Mouse (Mus musculus): ENCODE results near the gene Lix1l. TPM values are rescaled to one million over a fixed set of nuclear protein-coding genes. Genes with fewer than 3 reads are reported as not detected.

The Lix1l gene
- polyA plus RNA-seq, 1 experiment from 2014 or later: 6.4 TPM

DNA sequence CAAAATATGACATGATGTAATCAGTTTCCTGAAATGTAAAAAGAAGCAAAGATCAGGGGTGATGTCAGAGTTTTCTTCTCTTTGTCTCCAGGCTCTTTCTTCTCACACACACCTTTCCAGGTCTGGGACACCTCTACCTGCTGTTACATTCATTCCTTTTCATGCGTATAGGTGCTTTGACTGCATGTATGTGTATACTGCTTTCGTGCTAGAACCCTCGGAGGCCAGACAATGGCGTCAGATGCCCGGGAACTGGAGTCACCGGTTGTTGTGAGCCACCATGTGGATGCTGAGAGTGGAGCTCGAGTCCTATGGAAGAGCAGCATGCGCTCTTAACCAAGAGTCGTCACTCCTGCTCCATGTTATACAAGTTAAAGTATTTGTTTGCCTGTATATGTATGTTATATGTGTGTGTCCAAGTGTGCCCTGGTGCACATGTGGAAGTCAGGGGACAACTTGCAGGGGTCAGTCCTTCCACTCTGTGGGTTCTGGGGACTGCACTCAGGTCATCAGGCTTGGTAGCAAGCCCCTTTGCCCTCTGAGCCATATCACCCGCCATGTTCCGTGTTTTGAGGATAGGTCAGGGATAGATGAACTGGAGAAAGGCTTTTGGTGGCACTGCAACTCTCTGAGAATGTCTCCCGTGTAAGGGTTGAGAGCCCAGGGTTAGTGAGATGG is 22.2 kb upstream of the Lix1l start:
- H3K4me2 ChIP-seq: no peak overlapping the region
- 78% methylated on average over 12 of the region's 12 CpGs for WGBS
- no peak overlapping the region for H3K27ac ChIP-seq
- H3K36me3 ChIP-seq: no peaks in the 10 kb centered on the region
- peaks cover 25% of the 10 kb centered on the region for H3K4me1 ChIP-seq
- H3K9ac ChIP-seq: no peak overlapping the region
- H3K27me3 ChIP-seq (replicated peaks): no peaks in the 10 kb centered on the region
- H3K9me3 ChIP-seq: no peaks in the 10 kb centered on the region
- no peak overlapping the region for H3K4me3 ChIP-seq (replicated peaks)
- ATAC-seq (ENCODE audit: insufficient read depth, low FRiP score, low read depth): no peak

DNA sequence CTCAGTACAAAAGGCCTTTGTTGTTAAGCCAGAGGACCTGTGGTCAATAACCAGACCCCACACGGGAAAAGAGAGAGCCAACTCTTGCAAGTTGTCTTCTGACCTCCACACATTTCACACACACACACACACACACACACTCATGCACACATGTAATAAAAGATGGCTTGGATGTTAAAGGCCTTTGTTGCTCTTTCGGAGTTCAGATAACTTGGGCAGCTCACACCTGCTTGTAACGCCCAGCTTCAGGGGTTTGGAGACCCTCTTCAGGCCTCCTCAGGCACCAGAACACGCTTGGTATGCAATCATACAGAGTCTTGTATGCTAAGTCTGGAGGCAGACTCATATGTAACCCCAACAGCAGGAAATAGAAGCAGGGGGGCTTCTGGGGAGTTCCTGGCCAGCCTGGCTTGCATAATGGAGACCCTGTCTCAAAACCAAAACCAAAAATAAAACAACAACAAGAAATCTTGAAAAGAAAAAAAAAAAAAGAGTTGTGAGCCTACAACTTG is 21.7 kb upstream of the Lix1l start:
- H3K27ac ChIP-seq: no peak overlapping the region
- WGBS: 75% methylated on average over 4 of the region's 4 CpGs
- ATAC-seq (ENCODE audit: insufficient read depth, low FRiP score, low read depth): no peak

DNA sequence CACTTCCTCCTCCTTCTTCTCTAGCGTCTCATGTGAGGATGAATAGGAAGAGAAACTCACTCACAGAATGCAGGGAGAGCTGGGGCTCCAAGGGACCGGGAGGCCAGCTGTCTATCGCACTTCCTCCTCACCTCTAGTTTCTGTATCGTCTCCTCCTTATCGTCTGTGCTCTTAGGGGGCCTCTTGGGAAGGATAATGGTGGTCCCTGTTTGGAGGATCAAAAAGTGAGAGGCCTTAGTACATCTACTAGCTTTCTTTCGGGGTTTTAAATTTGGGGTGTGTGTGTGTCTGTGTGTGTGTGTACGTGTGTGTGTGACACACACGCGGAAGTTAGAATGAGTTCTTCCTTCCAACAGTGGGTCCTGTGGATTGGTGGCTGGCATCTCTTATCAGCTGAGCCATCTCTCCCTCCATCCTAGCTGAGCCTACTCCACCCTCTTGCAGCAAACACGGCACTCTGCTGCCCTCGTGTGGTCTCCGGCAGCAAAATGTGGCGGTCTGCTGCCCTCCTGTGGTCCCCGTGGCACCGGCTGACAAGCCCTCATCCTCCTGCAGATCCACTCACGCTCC is 21.0 kb upstream of the Lix1l start:
- Histone ChIP-seq H3K27ac (no peak overlapping the region), H3K9me3 (no peaks in the 10 kb centered on the region), H3K9ac (no peak overlapping the region), H3K4me2 (peak overlapping the region; percentile 53), H3K4me3 (replicated peaks) (0 out of 2 replicates have a peak overlapping the region, but pooled peaks have one; percentile 12), H3K4me1 (peaks cover 25% of the 10 kb centered on the region), H3K36me3 (no peaks in the 10 kb centered on the region), H3K27me3 (replicated peaks) (no peaks in the 10 kb centered on the region)
- ATAC-seq (ENCODE audit: insufficient read depth, low FRiP score, low read depth): peak; percentile 36; the same call in 1 of the 2 replicates
- 12% methylated on average over 16 of the region's 16 CpGs for WGBS

More for the DNA sequence above, 21.7 kb upstream of the Lix1l start:
- no peak overlapping the region for H3K4me3 ChIP-seq (replicated peaks)
- no peaks in the 10 kb centered on the region for H3K36me3 ChIP-seq
- no peaks in the 10 kb centered on the region for H3K27me3 ChIP-seq (replicated peaks)
- H3K9ac ChIP-seq: no peak overlapping the region
- H3K4me2 ChIP-seq: no peak overlapping the region
- H3K9me3 ChIP-seq: no peaks in the 10 kb centered on the region
- peaks cover 25% of the 10 kb centered on the region for H3K4me1 ChIP-seq

DNA sequence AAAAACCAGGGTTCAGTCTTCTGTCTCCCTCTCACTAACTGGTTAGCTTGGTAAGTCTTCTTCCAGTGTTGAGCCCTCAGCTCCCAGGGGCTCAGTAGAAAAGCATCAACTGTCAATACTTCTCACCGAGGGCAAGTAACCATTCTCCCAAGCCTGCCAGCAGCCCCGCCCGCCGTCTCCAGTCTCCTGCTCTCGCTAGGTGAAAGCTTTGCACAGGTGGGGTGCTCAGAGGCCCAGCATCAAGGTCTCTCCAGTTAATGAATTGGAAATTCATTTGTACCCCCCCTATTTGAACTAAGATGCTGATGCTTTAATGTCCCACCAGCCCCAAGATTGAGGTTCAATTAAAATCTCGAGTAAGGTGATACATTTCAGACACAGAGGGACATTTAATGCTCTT is 19.8 kb upstream of the Lix1l start:
- Histone ChIP-seq H3K4me2 (no peak overlapping the region), H3K27me3 (replicated peaks) (no peaks in the 10 kb centered on the region), H3K9ac (no peak overlapping the region), H3K4me1 (peaks cover 14% of the 10 kb centered on the region), H3K4me3 (replicated peaks) (no peak overlapping the region), H3K36me3 (no peaks in the 10 kb centered on the region), H3K9me3 (no peaks in the 10 kb centered on the region), H3K27ac (no peak overlapping the region)
- ATAC-seq (ENCODE audit: insufficient read depth, low FRiP score, low read depth): no peak
- WGBS: 63% methylated on average over 6 of the region's 6 CpGs

DNA sequence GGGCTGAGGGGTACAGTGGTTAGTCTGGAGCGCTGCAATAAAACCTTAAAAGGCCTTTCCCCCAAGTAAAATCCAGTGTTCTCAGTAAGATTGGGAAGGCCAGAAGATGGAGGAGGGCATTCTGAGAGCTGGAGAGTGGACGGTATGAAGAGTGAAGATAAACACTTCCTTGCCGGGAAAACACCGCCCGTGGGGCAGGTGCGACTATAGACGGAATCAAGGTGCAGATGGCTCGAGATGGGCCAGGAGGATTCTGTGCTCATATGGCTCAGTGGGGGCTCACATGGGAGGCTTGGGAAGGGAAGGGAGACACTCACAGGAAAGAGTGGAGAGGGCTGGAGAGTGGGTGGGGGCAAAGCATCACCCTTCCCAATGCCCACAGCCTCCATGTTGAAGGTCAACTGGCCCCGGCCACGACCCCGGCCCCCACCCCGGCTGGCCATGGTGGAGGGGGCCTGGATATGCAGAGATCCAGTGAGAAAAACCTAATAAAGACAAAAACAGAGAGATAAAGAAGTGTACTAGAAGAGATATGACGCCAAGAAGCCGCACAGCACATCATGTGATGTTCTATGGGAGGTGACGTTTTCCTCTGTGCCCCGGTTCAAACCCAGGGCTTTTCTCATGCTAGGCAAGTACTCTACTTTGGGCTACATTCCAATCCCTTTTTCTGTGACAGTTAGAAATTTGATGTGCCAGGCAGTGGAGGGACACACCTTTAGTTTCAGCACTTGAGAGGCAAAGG is 19.0 kb upstream of the Lix1l start:
- Histone ChIP-seq H3K9ac (no peak overlapping the region), H3K4me2 (no peak overlapping the region), H3K27me3 (replicated peaks) (no peaks in the 10 kb centered on the region), H3K27ac (no peak overlapping the region), H3K36me3 (no peaks in the 10 kb centered on the region), H3K4me1 (peaks cover 6% of the 10 kb centered on the region; the same call in 1 of the 2 replicates), H3K4me3 (replicated peaks) (no peak overlapping the region), H3K9me3 (no peaks in the 10 kb centered on the region)
- WGBS: 78% methylated on average over 16 of the region's 16 CpGs
- no peak for ATAC-seq (ENCODE audit: insufficient read depth, low FRiP score, low read depth)

DNA sequence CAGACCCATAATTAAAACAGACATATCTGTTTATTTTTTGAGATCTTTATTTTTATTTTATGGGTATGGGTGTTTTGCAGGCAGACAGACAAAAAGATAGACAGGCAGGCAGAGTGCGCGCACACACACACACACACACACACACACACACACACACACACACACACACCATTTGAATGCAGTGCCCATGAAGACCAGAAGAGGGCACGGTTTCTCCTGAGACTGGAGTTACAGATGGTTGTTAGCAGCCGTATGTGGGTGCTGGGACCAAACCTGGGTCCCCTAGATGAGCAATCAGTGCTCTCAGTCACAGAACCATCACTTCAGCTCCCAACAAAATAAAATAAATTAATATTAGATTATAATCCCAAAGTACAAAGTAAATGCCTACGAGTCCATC is 17.6 kb upstream of the Lix1l start:
- WGBS: 83% methylated on average over 5 of the region's 5 CpGs
- Histone ChIP-seq H3K4me2 (no peak overlapping the region), H3K36me3 (no peaks in the 10 kb centered on the region), H3K4me1 (no peaks in the 10 kb centered on the region), H3K9me3 (no peaks in the 10 kb centered on the region), H3K27ac (no peak overlapping the region), H3K27me3 (replicated peaks) (no peaks in the 10 kb centered on the region), H3K9ac (no peak overlapping the region), H3K4me3 (replicated peaks) (no peak overlapping the region)
- ATAC-seq (ENCODE audit: insufficient read depth, low FRiP score, low read depth): no peak

DNA sequence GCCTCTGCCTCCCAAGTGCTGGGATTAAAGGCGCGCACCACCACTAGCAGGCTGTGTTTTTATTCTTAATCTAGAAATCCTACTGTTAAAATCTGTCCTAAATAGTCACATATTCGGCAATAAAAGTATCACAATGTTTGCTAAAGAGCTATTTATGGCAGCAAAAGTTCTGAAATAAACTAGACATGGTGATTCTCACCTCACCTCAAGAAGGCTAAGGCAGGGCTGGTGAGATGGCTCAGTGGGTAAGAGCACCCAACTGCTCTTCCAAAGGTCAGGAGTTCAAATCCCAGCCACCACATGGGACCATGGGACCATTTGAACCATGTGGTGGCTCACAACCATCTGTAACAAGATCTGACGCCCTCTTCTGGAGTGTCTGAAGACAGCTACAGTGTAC is 10.3 kb upstream of the Lix1l start:
- ATAC-seq (ENCODE audit: insufficient read depth, low FRiP score, low read depth): no peak

DNA sequence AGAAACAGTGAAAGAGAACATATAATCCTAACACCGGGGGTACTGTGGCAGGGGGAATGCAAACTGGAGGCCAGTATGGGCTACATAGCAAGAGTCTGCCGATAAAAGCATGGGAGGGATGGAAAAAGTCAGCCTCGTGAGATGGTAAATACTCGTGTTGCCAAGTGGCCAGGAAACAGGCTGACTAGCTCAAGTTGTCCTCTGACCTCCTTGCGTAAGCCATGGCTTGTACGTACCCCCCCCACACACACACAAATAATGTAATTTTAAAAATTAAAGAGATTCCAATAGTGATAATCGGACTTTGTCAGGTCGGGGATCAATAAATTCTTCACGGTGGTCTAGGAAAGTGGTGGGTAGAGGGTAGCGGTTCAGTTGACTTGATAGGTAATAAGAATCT is 7.6 kb upstream of the Lix1l start:
- Histone ChIP-seq H3K4me2 (peak overlapping the region; percentile 77), H3K4me1 (peaks cover 27% of the 10 kb centered on the region), H3K27me3 (replicated peaks) (peaks cover 4% of the 10 kb centered on the region; the same call in 1 of the 2 replicates), H3K9ac (peak overlapping the region; percentile 76), H3K9me3 (no peaks in the 10 kb centered on the region), H3K27ac (peak overlapping the region; percentile 91), H3K4me3 (replicated peaks) (peak overlapping the region; percentile 79), H3K36me3 (no peaks in the 10 kb centered on the region)
- WGBS: under 1% methylated on average over 10 of the region's 10 CpGs
- ATAC-seq (ENCODE audit: insufficient read depth, low FRiP score, low read depth): no peak

More for the DNA sequence above, 10.3 kb upstream of the Lix1l start:
- no peaks in the 10 kb centered on the region; the same call in 1 of the 2 replicates for H3K27me3 ChIP-seq (replicated peaks)
- 85% methylated on average over 4 of the region's 4 CpGs for WGBS
- H3K9ac ChIP-seq: no peak overlapping the region
- H3K4me2 ChIP-seq: no peak overlapping the region
- H3K9me3 ChIP-seq: no peaks in the 10 kb centered on the region
- H3K4me1 ChIP-seq: 0 out of 2 replicates have a peak, but pooled peaks cover 2% of the 10 kb centered on the region
- no peak overlapping the region for H3K4me3 ChIP-seq (replicated peaks)
- no peak overlapping the region for H3K27ac ChIP-seq
- H3K36me3 ChIP-seq: no peaks in the 10 kb centered on the region

DNA sequence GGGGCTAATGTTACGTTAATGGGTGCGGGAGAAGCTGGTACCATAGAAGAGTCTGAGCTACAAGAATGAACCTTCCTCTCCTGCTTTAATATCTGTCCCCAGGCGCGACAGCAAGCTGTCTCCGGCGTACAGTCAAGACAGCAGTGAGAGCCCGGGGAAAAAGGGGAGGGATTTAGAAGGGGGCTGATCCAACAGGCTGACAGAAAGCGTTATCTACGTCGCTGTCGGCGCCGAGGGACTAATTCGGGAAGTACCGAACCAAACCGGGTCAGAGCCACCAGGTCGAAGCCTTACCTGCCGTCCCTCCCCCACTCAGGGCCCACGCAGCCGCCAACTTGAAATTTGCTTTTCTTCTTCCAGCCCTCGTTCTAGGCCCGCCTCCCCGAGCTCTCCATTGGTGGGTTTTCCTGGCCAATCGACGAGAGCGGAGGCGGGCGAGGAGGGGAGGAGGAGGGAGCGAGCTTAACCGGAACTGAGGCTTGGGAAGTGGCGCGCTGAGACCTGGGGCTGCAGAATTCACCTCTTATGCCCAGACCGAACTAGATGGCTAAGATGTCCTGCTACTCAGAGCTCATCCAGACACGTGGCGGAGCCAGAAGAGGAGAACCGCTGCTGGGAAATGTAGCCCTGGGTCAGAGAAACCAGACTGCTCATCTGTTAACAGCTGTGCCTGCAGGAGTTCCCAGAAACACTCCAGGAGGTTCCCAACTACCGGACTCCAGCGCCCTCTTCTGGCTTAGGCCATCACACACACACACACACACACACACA is 7.0 kb upstream of the Lix1l start, which contains the start of gene Polr3gl:
Gene Polr3gl, minus strand, starts transcription at position 392 of the 771 bp plus-strand sequence.
- H3K9ac ChIP-seq: peak within 1 kb of the TSS; percentile 76
- H3K9me3 ChIP-seq: no peaks in the 10 kb centered on the region
- under 1% methylated on average over 36 of the region's 38 CpGs for WGBS
- peak within 1 kb of the TSS; percentile 79 for H3K4me3 ChIP-seq (replicated peaks)
- peak within 1 kb of the TSS; percentile 91 for H3K27ac ChIP-seq
- H3K4me2 ChIP-seq: peak within 1 kb of the TSS; percentile 77
- ATAC-seq (ENCODE audit: insufficient read depth, low FRiP score, low read depth): peak; percentile 90
- peaks cover 10% of the 10 kb centered on the region; the same call in 1 of the 2 replicates for H3K27me3 ChIP-seq (replicated peaks)
- H3K4me1 ChIP-seq: peaks cover 30% of the 10 kb centered on the region
- H3K36me3 ChIP-seq: no peaks in the 10 kb centered on the region

DNA sequence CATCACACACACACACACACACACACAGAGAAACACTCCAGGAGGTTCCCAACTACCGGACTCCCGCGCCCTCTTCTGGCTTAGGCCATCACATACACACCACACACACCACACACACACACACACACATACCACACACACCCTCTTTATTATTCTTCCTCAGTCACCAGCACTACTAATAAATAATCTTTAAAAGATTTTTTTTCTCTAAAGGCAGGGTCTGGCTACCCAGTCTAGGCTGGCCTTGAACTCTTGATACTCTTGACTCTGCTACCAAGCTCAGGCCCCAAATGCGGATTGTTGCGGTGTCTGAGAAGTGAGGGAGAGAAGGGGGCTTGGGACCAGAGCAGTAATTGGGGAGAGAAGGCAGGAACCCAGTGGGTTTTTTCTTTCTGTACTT is 6.1 kb upstream of the Lix1l start:
- Histone ChIP-seq H3K4me2 (no peak overlapping the region), H3K4me1 (peaks cover 33% of the 10 kb centered on the region), H3K9ac (no peak overlapping the region), H3K27ac (no peak overlapping the region), H3K9me3 (no peaks in the 10 kb centered on the region), H3K27me3 (replicated peaks) (peaks cover 10% of the 10 kb centered on the region; the same call in 1 of the 2 replicates), H3K36me3 (no peaks in the 10 kb centered on the region), H3K4me3 (replicated peaks) (no peak overlapping the region)
- WGBS: 82% methylated on average over 5 of the region's 5 CpGs
- ATAC-seq (ENCODE audit: insufficient read depth, low FRiP score, low read depth): no peak

DNA sequence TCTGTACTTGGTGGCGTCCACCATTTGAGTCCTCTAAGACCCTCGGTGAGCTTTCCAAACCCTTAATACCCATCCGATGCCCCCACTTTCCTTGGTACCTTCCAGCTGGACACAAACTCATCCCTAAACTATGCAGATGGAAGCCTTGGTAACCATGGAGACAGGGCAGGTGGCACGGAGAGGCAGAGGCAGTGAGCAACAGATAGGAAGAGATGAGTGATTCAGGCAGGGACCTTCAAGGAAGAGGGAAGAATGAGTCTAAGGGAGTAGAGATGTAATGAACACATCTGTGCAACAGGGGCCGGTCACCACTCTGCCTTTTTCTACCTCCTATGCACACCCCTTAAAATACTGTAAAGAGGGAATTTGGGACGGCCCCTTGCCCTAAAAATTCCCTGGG is 5.3 kb upstream of the Lix1l start:
- 30% methylated on average over 6 of the region's 6 CpGs for WGBS
- Histone ChIP-seq H3K4me3 (replicated peaks) (0 out of 2 replicates have a peak overlapping the region, but pooled peaks have one; percentile 46), H3K36me3 (no peaks in the 10 kb centered on the region), H3K9ac (no peak overlapping the region), H3K4me2 (peak overlapping the region; percentile 94; the same call in 1 of the 2 replicates), H3K9me3 (no peaks in the 10 kb centered on the region), H3K27me3 (replicated peaks) (peaks cover 10% of the 10 kb centered on the region; the same call in 1 of the 2 replicates), H3K4me1 (peaks cover 33% of the 10 kb centered on the region), H3K27ac (peak overlapping the region; percentile 9; the same call in 1 of the 2 replicates)
- ATAC-seq (ENCODE audit: insufficient read depth, low FRiP score, low read depth): no peak

Measured in stomach, embryonic 15.5 days (tissue).